Mouse (Mus musculus): ENCODE results near the gene Gpx2. TPM values are rescaled to one million over a fixed set of nuclear protein-coding genes. Genes with fewer than 3 reads are reported as not detected.

The Gpx2 gene
- polyA plus RNA-seq, 1 experiment from 2014 or later, result not detected

DNA sequence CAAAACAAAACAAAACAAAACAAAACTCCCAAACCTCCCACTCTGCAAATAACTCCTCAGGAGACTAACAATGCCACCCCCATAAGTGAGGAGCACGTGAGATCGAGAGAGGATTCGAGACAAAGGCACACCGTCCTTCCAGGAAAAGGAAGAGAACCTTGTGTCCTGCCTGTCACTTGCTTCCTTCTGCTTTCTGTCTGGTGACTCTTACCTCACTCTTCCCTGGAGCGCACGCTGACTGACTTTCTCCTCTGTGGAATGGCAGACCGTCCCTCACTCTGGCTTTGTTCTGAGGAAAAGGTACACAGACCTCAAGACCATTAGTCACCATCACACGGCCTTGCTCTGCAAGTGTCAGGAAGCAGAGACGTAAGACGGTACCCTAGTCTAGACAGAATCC is 18.2 kb upstream of the Gpx2 start:
- no peaks in the 10 kb centered on the region for H3K27me3 ChIP-seq (ENCODE audit: control insufficient read depth, insufficient read depth, low read length)
- no peak overlapping the region for H3K27ac ChIP-seq (ENCODE audit: low read depth, low read length)
- WGBS, result 80% methylated on average over 10 of the region's 10 CpGs
- no peak for ATAC-seq (ENCODE audit: insufficient read depth, low FRiP score, low TSS enrichment)
- H3K4me1 ChIP-seq (ENCODE audit: control insufficient read depth, insufficient read depth, low read length), result peaks cover 4% of the 10 kb centered on the region; the same call in 1 of the 2 replicates
- no peaks in the 10 kb centered on the region for H3K9me3 ChIP-seq (ENCODE audit: control insufficient read depth, low read length)
- no peak overlapping the region for H3K4me2 ChIP-seq (ENCODE audit: low read depth)
- H3K9ac ChIP-seq (ENCODE audit: low read length), result no peak overlapping the region
- H3K4me3 ChIP-seq (ENCODE audit: low read depth, low read length), result no peak overlapping the region
- no peak for DNase-seq (ENCODE audit: low spot score)
- H3K36me3 ChIP-seq (ENCODE audit: control insufficient read depth, insufficient read depth, low read length), result no peaks in the 10 kb centered on the region

GRCm38 (mm10) chr12:76811006-76811405 is 15.7 kb upstream of the Gpx2 start:
- no peak overlapping the region for H3K27ac ChIP-seq (ENCODE audit: low read depth, low read length)
- H3K4me3 ChIP-seq (ENCODE audit: low read depth, low read length), result no peak overlapping the region
- 94% methylated on average over 4 of the region's 4 CpGs for WGBS
- ATAC-seq (ENCODE audit: insufficient read depth, low FRiP score, low TSS enrichment) (no peak), DNase-seq (ENCODE audit: low spot score) (no peak)
- H3K36me3 ChIP-seq (ENCODE audit: control insufficient read depth, insufficient read depth, low read length), result no peaks in the 10 kb centered on the region
- H3K4me2 ChIP-seq (ENCODE audit: low read depth), result no peak overlapping the region
- H3K9me3 ChIP-seq (ENCODE audit: control insufficient read depth, low read length), result no peaks in the 10 kb centered on the region
- H3K9ac ChIP-seq (ENCODE audit: low read length), result no peak overlapping the region
- H3K4me1 ChIP-seq (ENCODE audit: control insufficient read depth, insufficient read depth, low read length), result no peaks in the 10 kb centered on the region
- H3K27me3 ChIP-seq (ENCODE audit: control insufficient read depth, insufficient read depth, low read length), result no peaks in the 10 kb centered on the region

GRCm38 (mm10) chr12:76810491-76810890 is 15.1 kb upstream of the Gpx2 start:
- ATAC-seq (ENCODE audit: insufficient read depth, low FRiP score, low TSS enrichment), result no peak
- no peaks in the 10 kb centered on the region for H3K9me3 ChIP-seq (ENCODE audit: control insufficient read depth, low read length)
- no peaks in the 10 kb centered on the region for H3K27me3 ChIP-seq (ENCODE audit: control insufficient read depth, insufficient read depth, low read length)
- H3K4me3 ChIP-seq (ENCODE audit: low read depth, low read length), result no peak overlapping the region
- no peak for DNase-seq (ENCODE audit: low spot score)
- no peak overlapping the region for H3K27ac ChIP-seq (ENCODE audit: low read depth, low read length)
- H3K4me1 ChIP-seq (ENCODE audit: control insufficient read depth, insufficient read depth, low read length), result no peaks in the 10 kb centered on the region
- WGBS, result 88% methylated on average over 5 of the region's 5 CpGs
- H3K9ac ChIP-seq (ENCODE audit: low read length), result no peak overlapping the region
- H3K4me2 ChIP-seq (ENCODE audit: low read depth), result no peak overlapping the region
- H3K36me3 ChIP-seq (ENCODE audit: control insufficient read depth, insufficient read depth, low read length), result no peaks in the 10 kb centered on the region

GRCm38 (mm10) chr12:76807796-76808195 is 12.4 kb upstream of the Gpx2 start:
- H3K9me3 ChIP-seq (ENCODE audit: control insufficient read depth, low read length), result no peaks in the 10 kb centered on the region
- WGBS, result 89% methylated on average over 10 of the region's 10 CpGs
- no peak overlapping the region for H3K4me3 ChIP-seq (ENCODE audit: low read depth, low read length)
- no peak overlapping the region for H3K27ac ChIP-seq (ENCODE audit: low read depth, low read length)
- ATAC-seq (ENCODE audit: insufficient read depth, low FRiP score, low TSS enrichment), result no peak
- no peaks in the 10 kb centered on the region for H3K27me3 ChIP-seq (ENCODE audit: control insufficient read depth, insufficient read depth, low read length)
- no peak overlapping the region for H3K9ac ChIP-seq (ENCODE audit: low read length)
- H3K36me3 ChIP-seq (ENCODE audit: control insufficient read depth, insufficient read depth, low read length), result no peaks in the 10 kb centered on the region
- no peak for DNase-seq (ENCODE audit: low spot score)
- H3K4me1 ChIP-seq (ENCODE audit: control insufficient read depth, insufficient read depth, low read length), result no peaks in the 10 kb centered on the region
- H3K4me2 ChIP-seq (ENCODE audit: low read depth), result no peak overlapping the region

- H3K27ac ChIP-seq (ENCODE audit: low read depth, low read length), result no peak overlapping the region
- no peak overlapping the region for H3K9ac ChIP-seq (ENCODE audit: low read length)
- DNase-seq (ENCODE audit: low spot score) (no peak), ATAC-seq (ENCODE audit: insufficient read depth, low FRiP score, low TSS enrichment) (no peak)
- no peak overlapping the region for H3K4me3 ChIP-seq (ENCODE audit: low read depth, low read length)
- H3K4me2 ChIP-seq (ENCODE audit: low read depth), result no peak overlapping the region
- no peaks in the 10 kb centered on the region for H3K4me1 ChIP-seq (ENCODE audit: control insufficient read depth, insufficient read depth, low read length)
- H3K9me3 ChIP-seq (ENCODE audit: control insufficient read depth, low read length), result no peaks in the 10 kb centered on the region
- no peaks in the 10 kb centered on the region for H3K36me3 ChIP-seq (ENCODE audit: control insufficient read depth, insufficient read depth, low read length)
- no peaks in the 10 kb centered on the region for H3K27me3 ChIP-seq (ENCODE audit: control insufficient read depth, insufficient read depth, low read length)
- WGBS, result 93% methylated on average over 10 of the region's 10 CpGs
Observed at GRCm38 (mm10) chr12:76805056-76805811, 9.9 kb upstream of the Gpx2 start.

DNA sequence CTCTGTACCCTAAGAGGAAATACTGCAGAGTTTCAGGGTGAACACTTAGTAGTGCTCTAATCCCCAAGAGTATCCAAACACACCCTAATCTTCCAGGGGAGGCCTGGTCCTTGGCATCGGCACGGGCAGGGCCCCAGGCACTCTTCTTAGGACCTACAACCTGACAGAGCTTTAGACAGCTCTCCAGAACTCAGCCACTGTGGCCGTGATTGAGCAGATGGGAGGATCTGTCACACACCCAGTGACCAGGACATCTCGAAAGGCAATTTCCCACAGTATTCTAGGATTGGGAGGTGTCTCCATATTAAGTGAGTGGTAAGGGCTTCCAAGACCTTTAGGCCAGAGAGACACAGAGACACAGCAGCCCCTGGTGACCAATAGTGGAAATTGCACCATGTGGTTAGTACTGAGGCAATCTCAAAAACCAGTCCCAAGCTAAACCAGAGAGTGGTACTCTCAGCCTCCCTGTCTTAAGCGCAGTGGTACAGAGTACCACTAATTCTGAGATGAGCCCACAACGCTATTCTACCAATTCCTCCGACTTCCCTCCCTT is 8.4 kb upstream of the Gpx2 start:
- ATAC-seq (ENCODE audit: insufficient read depth, low FRiP score, low TSS enrichment) (no peak; the same call in 1 of the 2 replicates), DNase-seq (ENCODE audit: low spot score) (peak; percentile 59)
- Histone ChIP-seq H3K9ac (ENCODE audit: low read length) (no peak overlapping the region), H3K4me1 (ENCODE audit: control insufficient read depth, insufficient read depth, low read length) (no peaks in the 10 kb centered on the region), H3K27ac (ENCODE audit: low read depth, low read length) (no peak overlapping the region), H3K36me3 (ENCODE audit: control insufficient read depth, insufficient read depth, low read length) (no peaks in the 10 kb centered on the region), H3K4me3 (ENCODE audit: low read depth, low read length) (no peak overlapping the region), H3K4me2 (ENCODE audit: low read depth) (no peak overlapping the region), H3K27me3 (ENCODE audit: control insufficient read depth, insufficient read depth, low read length) (no peaks in the 10 kb centered on the region), H3K9me3 (ENCODE audit: control insufficient read depth, low read length) (no peaks in the 10 kb centered on the region)
- 57% methylated on average over 7 of the region's 7 CpGs for WGBS

GRCm38 (mm10) chr12:76803028-76803427 is 7.7 kb upstream of the Gpx2 start:
- H3K4me2 ChIP-seq (ENCODE audit: low read depth), result no peak overlapping the region
- H3K4me3 ChIP-seq (ENCODE audit: low read depth, low read length), result no peak overlapping the region
- H3K27me3 ChIP-seq (ENCODE audit: control insufficient read depth, insufficient read depth, low read length), result no peaks in the 10 kb centered on the region
- 89% methylated on average over 10 of the region's 10 CpGs for WGBS
- H3K9me3 ChIP-seq (ENCODE audit: control insufficient read depth, low read length), result no peaks in the 10 kb centered on the region
- ATAC-seq (ENCODE audit: insufficient read depth, low FRiP score, low TSS enrichment), result no peak
- H3K27ac ChIP-seq (ENCODE audit: low read depth, low read length), result no peak overlapping the region
- H3K36me3 ChIP-seq (ENCODE audit: control insufficient read depth, insufficient read depth, low read length), result no peaks in the 10 kb centered on the region
- H3K4me1 ChIP-seq (ENCODE audit: control insufficient read depth, insufficient read depth, low read length), result no peaks in the 10 kb centered on the region
- no peak for DNase-seq (ENCODE audit: low spot score)
- H3K9ac ChIP-seq (ENCODE audit: low read length), result no peak overlapping the region

DNA sequence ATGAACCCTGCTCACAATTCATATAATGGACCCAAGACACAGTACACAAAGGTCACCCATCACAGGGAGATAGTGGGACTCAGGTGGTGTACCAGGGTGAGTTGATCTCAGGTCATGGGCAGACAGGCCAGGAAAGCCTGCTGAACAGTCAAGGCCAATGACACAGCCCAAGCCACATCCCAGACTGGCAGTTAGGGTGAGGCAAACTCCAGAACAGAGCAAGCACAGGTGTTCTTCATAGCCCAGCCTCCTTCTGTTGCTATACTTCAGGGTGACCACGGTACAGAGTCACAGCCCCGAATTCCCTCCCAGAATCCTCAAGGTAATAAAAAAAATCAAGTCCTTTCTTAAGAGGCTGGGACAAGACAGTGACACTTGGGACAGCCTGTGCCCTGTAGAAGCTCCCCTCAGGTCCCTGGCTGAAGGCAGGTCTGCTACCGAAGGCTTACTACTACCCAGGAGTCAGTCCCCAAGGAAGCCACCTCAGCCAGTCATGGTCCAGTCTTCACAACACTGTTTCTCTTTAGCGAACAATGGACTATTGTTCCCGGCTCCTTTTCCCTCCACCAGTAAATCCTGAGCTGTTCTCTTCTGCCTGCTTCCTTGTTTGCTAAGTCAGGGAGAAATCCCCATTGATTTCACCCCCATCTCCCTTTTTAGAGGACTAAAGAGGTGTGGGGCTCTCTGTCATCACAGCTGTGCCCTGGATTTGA is 2.8 kb upstream of the Gpx2 start:
- H3K4me2 ChIP-seq (ENCODE audit: low read depth), result no peak overlapping the region
- no peaks in the 10 kb centered on the region for H3K36me3 ChIP-seq (ENCODE audit: control insufficient read depth, insufficient read depth, low read length)
- no peaks in the 10 kb centered on the region for H3K9me3 ChIP-seq (ENCODE audit: control insufficient read depth, low read length)
- H3K4me1 ChIP-seq (ENCODE audit: control insufficient read depth, insufficient read depth, low read length), result no peaks in the 10 kb centered on the region
- DNase-seq (ENCODE audit: low spot score) (no peak), ATAC-seq (ENCODE audit: insufficient read depth, low FRiP score, low TSS enrichment) (no peak)
- no peak overlapping the region for H3K9ac ChIP-seq (ENCODE audit: low read length)
- WGBS, result 67% methylated on average over 5 of the region's 5 CpGs
- H3K27me3 ChIP-seq (ENCODE audit: control insufficient read depth, insufficient read depth, low read length), result no peaks in the 10 kb centered on the region
- no peak overlapping the region for H3K4me3 ChIP-seq (ENCODE audit: low read depth, low read length)
- no peak overlapping the region for H3K27ac ChIP-seq (ENCODE audit: low read depth, low read length)
